Mouse (Mus musculus) kidney, adult 2 months (tissue): ENCODE measurements around the gene Smim12. TPM values are rescaled to one million over a fixed set of nuclear protein-coding genes. Genes with fewer than 3 reads are reported as not detected.

ENCODE experiments used
- DNase-seq: peaks from one replicate; pipeline ENCODE4 v3.0.0; 2021
- H3K27ac ChIP-seq: fragments of 200-500 bp; 2 replicates; pipeline ENCODE4 v1.5.1; 2012; ENCODE audit warnings: low read depth, low read length, control low read depth, inconsistent platforms; ENCODE audit not compliant: insufficient read depth
- H3K27me3 ChIP-seq: fragments of 200-500 bp; replicated peaks from 2 replicates; pipeline ENCODE4 v1.6.1; 2012; ENCODE audit warnings: mild to moderate bottlenecking, moderate library complexity, low read length, inconsistent platforms; ENCODE audit not compliant: control insufficient read depth, insufficient read depth
- H3K36me3 ChIP-seq: fragments of 200-500 bp; 2 replicates; pipeline ENCODE4 v1.6.1; 2012; ENCODE audit warnings: mild to moderate bottlenecking, moderate library complexity, low read length, inconsistent platforms; ENCODE audit not compliant: control insufficient read depth, insufficient read depth
- H3K4me1 ChIP-seq: fragments of 200-500 bp; 2 replicates; pipeline ENCODE4 v1.6.1; 2011; ENCODE audit warnings: low read length; ENCODE audit not compliant: control insufficient read depth, insufficient read depth
- H3K4me3 ChIP-seq: fragments of 200-500 bp; 2 replicates; pipeline ENCODE4 v1.5.1; 2011; ENCODE audit warnings: mild to moderate bottlenecking, low read depth, low read length, control low read depth; ENCODE audit not compliant: insufficient read depth
- CTCF ChIP-seq: fragments of 200-500 bp; conservative IDR thresholded peaks from 2 replicates; pipeline ENCODE4 v1.5.1; 2011; ENCODE audit warnings: low read depth, mild to moderate bottlenecking, control low read depth, low read length, moderate library complexity, mixed read lengths; ENCODE audit not compliant: insufficient read depth, insufficient read length
- POLR2A ChIP-seq: fragments of 200-500 bp; IDR thresholded peaks from one replicate; pipeline ENCODE4 v1.6.1; 2011; ENCODE audit warnings: low read depth, low read length, control low read depth
- WGBS: fragments of 180-500 bp; shearing (Covaris S2); methylation state at CpG from one replicate; pipeline ENCODE4 v1.1.7; 2018; 5-methylcytosine and 5-hydroxymethylcytosine counted together
- polyA plus RNA-seq: library from polyadenylated mRNA; depleted of rRNA; stranded (reverse); fragments of >200 nt; gene quantifications from 2 replicates; pipeline ENCODE4 v1.2.3, GENCODE M21; 2012; rRNA removed

Gene Smim12
- polyA plus RNA-seq: 48.8 and 49.9 TPM in 2 replicates

DNA sequence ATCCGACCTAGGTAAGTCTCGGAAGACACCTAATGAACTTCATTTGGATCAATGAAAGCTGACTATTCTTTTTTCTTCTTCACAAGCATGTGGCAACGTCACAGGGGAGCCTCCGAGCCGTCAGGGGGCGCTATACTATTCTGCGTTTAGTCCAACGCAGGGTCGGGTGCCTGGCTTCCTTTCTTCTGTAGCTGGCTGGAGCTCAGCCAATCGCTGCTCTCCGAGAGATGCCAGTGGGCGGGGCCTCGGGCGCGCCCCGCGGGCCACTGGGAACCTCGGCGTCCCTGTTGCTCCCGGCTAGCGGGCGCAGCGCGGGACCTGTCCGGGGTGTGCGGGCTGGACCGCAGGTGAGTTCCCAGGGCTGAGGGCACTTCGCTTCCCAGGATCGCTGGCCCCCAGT is at the start of gene Smim12:
Smim12 (plus strand) TSS at position 233 of the 400 bp plus-strand sequence.
- Histone ChIP-seq H3K27ac (peak within 1 kb of the TSS; percentile 32), H3K36me3 (no peaks in the 10 kb centered on the region), H3K27me3 (no peaks in the 10 kb centered on the region), H3K4me3 (peak within 1 kb of the TSS; percentile 99), H3K4me1 (peaks cover 8% of the 10 kb centered on the region; the same call in 1 of the 2 replicates)
- DNase-seq: peak; percentile 99
- WGBS: under 1% methylated on average over 29 of the region's 29 CpGs
- TF ChIP-seq POLR2A: peak; percentile 32
- peak; percentile 92 for TF ChIP-seq CTCF

DNA sequence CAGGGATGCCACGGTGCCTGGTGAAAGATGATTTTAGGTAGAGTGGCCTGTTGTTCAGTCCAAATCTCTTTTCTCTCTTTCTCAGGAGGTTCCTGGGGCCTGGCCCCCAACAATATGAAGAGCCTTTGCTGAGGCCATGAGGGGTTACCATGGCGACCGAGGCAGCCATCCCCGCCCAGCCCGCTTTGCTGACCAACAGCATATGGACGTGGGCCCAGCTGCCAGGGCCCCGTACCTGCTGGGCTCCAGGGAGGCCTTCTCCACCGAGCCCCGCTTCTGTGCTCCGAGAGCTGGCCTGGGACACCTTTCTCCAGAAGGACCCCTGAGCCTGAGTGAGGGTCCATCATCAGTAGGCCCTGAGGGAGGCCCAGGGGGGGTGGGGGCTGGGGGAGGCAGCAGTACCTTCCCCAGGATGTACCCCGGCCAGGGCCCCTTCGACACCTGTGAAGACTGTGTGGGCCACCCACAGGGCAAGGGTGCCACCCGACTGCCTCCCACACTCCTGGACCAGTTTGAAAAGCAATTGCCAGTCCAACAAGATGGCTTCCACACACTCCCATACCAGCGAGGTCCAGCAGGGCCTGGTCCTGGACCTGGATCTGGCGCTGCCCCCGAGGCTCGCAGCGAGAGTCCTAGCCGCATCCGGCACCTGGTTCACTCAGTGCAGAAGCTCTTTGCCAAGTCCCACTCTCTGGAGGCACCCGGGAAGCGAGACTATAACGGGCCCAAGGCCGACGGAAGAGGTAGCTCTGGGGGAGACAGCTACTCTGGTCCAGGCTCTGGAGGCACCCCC is 48.9 kb upstream of the Smim12 start:
- Histone ChIP-seq H3K27me3 (no peaks in the 10 kb centered on the region), H3K4me1 (no peaks in the 10 kb centered on the region), H3K36me3 (no peaks in the 10 kb centered on the region), H3K4me3 (no peak overlapping the region), H3K27ac (no peak overlapping the region)
- TF ChIP-seq CTCF (no peak), POLR2A (no peak)
- 92% methylated on average over 25 of the region's 25 CpGs for WGBS
- no peak for DNase-seq

DNA sequence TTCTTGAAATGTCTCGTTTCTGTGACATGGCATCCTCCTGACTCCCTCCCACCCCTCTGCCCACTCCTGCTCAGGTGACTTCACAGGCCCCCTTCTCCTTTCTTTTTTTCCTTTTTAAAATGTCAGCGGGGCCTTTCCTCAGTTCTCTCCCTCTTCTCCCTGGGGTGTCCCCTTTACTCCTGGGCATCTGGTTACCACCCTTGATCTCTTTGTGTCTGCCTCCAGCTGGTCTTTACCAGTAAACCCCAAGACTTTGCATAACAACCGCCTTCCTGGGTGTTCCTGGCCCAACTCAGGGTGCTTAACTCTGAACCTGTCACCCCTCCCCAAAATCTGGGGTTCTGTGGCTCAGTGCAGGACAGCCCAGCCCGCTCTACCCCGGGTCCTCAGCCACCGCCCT is 45.0 kb upstream of the Smim12 start:
- WGBS: 46% methylated on average over 6 of the region's 6 CpGs
- TF ChIP-seq CTCF (no peak), POLR2A (no peak)
- Histone ChIP-seq H3K27ac (no peak overlapping the region), H3K36me3 (no peaks in the 10 kb centered on the region), H3K27me3 (no peaks in the 10 kb centered on the region), H3K4me3 (no peak overlapping the region), H3K4me1 (no peaks in the 10 kb centered on the region)
- DNase-seq: no peak

DNA sequence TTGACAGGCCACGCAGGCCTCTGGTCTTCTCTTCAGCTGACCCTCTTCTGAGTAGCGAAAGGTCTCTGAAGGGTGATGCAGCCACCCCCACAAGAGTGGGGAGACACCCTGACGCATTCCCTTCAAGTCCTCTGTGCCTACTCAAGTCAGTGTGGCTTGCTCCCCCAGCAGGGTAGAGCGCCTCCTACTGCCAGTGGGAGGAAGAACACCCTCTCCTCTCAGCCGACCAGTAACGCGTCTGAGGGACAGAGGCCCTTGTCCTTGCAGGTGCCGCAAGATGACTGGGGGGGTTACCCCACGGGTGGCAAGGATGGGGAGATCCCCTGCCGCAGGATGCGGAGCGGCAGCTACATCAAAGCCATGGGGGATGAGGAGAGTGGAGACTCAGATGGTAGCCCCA is 44.2 kb upstream of the Smim12 start:
- Histone ChIP-seq H3K36me3 (no peaks in the 10 kb centered on the region), H3K27ac (no peak overlapping the region), H3K27me3 (no peaks in the 10 kb centered on the region), H3K4me3 (no peak overlapping the region), H3K4me1 (no peaks in the 10 kb centered on the region)
- WGBS: 67% methylated on average over 12 of the region's 12 CpGs
- DNase-seq: no peak
- TF ChIP-seq CTCF (peak; percentile 31; the same call in 1 of the 2 replicates), POLR2A (no peak)

DNA sequence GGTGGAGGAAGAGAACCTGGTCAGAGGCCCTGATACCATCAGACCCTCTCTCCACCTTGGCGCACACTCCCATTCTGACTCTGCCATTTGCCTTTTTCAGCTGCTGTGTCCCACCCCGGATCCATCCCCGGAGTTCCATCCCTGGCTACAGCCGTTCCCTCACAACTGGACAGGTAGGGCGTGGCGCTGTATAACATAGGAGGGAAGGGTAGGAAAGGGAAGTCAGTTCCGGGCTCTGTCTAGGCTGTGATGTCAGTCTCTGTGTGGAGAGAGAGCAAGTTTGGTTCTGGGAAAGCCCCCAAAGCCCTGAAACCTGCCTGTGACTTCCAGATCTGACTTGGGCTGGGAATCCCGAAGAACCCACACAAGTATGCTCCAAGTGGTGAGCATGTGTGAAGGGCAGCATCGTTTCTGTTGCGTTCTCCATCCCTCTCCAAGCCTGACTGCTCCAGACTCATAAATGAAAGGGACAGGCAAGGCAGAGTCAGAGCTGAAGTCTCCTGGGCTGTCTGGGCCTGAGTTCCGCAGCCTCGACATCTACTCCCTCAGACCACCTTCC is 43.3 kb upstream of the Smim12 start:
- WGBS: 79% methylated on average over 12 of the region's 12 CpGs
- Histone ChIP-seq H3K27me3 (no peaks in the 10 kb centered on the region), H3K4me3 (no peak overlapping the region), H3K36me3 (no peaks in the 10 kb centered on the region), H3K4me1 (no peaks in the 10 kb centered on the region), H3K27ac (no peak overlapping the region)
- TF ChIP-seq CTCF (no peak), POLR2A (no peak)
- no peak for DNase-seq

DNA sequence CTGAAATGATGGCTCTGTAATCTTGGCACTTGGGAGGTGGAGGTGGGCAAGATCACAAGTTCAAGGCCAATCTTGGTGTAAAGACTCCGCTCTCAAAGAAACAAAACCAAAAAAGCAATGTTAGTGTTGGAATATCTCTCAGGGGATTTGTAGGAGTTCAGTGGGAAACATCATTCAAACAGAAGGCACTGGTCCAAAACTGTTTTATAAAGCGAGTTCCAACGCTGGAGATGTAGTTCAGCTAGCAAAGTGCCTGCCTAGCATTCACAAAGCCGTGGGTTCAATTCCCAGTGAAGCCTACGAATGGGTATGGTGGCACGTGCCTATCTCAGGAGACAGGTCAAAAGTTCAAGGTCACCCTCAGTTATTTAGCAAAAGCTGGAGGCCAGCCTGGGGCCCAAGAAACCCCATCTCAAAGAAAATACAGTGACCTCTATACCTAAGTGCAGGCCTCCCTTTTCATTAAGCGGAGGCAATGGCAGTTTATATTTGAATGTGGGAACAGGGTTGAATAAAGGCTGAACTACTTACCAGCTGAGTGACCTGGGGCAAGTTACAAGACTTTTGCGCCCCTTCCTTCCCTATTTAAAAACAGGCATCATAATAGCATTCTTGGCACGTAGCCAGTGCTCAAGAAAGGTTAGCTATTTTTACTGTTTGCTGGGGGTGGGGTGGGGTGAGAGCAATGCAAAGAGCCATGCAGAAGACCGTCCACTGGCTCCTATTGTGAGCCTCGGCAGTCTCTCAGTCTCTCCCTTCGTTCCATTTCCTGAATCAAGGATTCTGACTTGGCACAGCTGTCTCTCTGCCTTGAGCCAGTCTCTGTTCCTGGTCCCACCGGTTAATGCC is 42.6 kb upstream of the Smim12 start:
- no peaks in the 10 kb centered on the region for H3K27me3 ChIP-seq
- WGBS: 58% methylated on average over 13 of the region's 13 CpGs
- H3K4me3 ChIP-seq: no peak overlapping the region
- no peaks in the 10 kb centered on the region for H3K4me1 ChIP-seq
- DNase-seq: no peak
- no peak overlapping the region for H3K27ac ChIP-seq
- TF ChIP-seq POLR2A (no peak), CTCF (no peak)
- H3K36me3 ChIP-seq: no peaks in the 10 kb centered on the region

DNA sequence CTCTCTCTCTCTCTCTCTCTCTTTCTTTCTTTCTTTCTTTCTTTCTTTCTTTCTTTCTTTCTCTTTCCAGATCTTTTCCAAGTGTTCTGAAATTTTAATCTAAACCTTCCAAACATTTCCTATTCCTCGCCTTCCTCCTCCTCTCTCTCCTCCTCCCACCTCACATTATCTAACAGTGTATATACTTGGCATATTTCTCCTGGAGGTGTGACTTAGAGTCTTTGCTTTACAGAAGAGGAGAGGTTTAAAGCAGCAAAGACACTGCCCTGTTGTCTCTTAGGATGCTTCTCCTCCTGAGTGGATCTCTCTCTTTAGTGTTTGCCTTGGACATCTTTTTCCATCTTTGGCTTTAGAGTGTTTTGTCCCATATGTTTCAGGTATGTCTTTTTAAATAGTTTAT is 40.5 kb upstream of the Smim12 start:
- no peak for DNase-seq
- no peaks in the 10 kb centered on the region for H3K4me1 ChIP-seq
- no peak overlapping the region for H3K4me3 ChIP-seq
- 86% methylated on average over 1 of the region's 1 CpGs for WGBS
- no peak for TF ChIP-seq CTCF
- TF ChIP-seq POLR2A: no peak
- no peak overlapping the region for H3K27ac ChIP-seq
- no peaks in the 10 kb centered on the region for H3K36me3 ChIP-seq
- H3K27me3 ChIP-seq: no peaks in the 10 kb centered on the region
